Mouse (Mus musculus): ENCODE measurements around the gene Vstm5. TPM values are rescaled to one million over a fixed set of nuclear protein-coding genes. Genes with fewer than 3 reads are reported as not detected.

The Vstm5 gene
- not detected in 4 replicates for total RNA-seq (2023)

GRCm38 (mm10) chr9:15239042-15239925 is at the start of gene Vstm5:
TSS of gene Vstm5 (plus strand) at chr9:15239045.

DNA sequence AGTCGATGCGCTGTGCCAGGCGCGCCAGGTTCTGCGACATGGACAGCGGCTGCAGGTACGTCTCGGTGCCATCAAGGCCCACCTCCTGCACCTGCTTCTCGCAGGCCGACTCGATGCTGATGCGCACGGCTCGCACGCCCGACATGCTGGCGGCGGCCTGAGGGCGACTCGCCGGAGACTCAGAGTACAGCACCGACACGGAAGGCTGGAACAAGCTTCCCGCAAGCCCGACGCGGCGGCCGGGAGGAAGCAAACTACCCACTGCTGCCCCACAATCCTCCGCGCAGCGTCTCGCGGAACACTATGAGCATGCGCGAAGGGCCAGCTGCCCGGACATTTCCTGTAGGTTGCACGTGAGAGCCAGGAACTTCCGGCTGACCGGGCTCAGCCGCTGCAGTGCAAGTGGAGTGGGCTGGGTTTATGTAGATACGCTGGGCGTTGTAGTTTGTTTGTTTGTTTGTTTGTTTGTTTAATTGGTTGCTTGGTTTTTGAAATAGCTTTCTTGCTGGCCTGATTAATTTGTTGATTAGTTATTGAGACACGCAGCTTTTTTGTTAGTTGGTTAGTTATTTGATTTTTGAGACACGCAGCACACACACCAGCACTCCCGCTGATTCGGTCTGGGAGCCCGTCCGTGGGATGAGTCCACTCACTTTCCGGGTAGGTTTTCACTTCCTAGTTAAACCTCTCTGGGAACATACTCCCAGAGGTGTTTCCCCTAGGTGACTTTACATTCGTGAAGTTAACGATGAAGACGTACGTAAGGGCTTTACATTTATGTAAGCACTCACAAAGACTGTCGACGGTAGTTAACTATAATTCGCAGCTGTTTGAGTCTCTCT is 41.0 kb downstream of the Vstm5 start, which contains the start of gene Med17:
Gene Med17 (minus strand): TSS at position 283 of the 842 bp plus-strand sequence.

DNA sequence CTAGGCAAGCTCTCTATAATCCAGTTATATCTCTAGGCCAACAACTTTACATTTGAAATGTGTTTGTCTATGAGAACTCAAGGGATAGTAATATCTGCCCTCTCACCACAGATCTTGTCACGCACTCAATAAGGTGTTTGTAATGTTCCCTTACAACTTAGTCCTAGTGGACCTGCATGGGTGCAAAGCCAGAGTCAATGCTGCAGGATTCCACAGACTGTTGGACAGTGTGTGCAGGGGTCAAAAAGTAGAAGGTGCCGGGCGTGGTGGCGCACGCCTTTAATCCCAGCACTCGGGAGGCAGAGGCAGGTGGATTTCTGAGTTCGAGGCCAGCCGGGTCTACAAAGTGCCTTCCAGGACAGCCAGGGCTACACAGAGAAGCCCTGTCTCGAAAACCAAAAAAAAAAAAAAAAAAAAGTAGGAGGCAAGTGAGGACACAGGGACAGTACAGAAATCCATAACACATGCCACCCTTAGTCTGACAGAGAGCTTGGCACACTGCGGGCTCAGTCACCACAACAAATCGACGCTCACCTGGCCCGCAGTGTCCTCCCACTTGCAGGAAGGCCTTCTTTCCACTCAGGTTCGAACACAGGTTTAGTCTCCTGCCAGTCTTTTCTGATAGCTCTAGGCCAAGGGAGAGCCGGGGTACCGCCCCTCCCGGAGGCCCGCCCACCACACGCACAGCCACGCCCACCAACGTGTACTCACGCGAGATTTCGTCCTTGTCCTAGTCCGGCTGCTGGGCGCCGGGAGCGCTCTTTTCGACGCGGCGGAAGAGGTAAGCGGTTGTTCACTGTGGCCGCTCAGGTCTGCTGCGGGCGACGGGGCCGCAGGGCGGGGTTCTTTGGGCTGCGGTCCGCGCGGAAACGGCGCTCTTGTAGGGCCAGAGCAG is 66.9 kb downstream of the Vstm5 start, which contains the start of gene Taf1d:
Gene Taf1d (plus strand): TSS at position 712 of the 895 bp plus-strand sequence.

GRCm38 (mm10) chr9:15306398-15307119 is 67.7 kb downstream of the Vstm5 start, which contains the start of gene 4931406C07Rik:
TSS of gene 4931406C07Rik (minus strand) at chr9:15306448.

Other genes with a start within 250 kb of the Vstm5 start
- gene Panx1, start 193.6 kb upstream of the Vstm5 start, total RNA-seq (2023), result 36.5 to 50.4 TPM (median 45.5 TPM) in 4 replicates
- not detected in 4 replicates for gene Hephl1, start 126.9 kb upstream of the Vstm5 start, total RNA-seq (2023)
- 45.2 to 55.6 TPM (median 51.3 TPM) in 4 replicates for gene Med17, start 40.9 kb downstream of the Vstm5 start, total RNA-seq (2023)
- 281 to 309 TPM (median 297 TPM) in 4 replicates for gene Taf1d, start 67.2 kb downstream of the Vstm5 start, total RNA-seq (2023)
- gene 4931406C07Rik, start 67.4 kb downstream of the Vstm5 start, total RNA-seq (2023), result 5.4 to 8.6 TPM (median 5.9 TPM) in 4 replicates
- gene Cep295, start 118.7 kb downstream of the Vstm5 start, total RNA-seq (2023), result 50.6 to 53.3 TPM (median 52.0 TPM) in 4 replicates

Measured in B cell, adult 62 days (primary cell).